Mouse (Mus musculus): ENCODE results near the gene Lnx2. TPM values are rescaled to one million over a fixed set of nuclear protein-coding genes. Genes with fewer than 3 reads are reported as not detected.

Gene Lnx2
- total RNA-seq (2014; rRNA removed) (10.0 and 14.4 TPM in 2 replicates), polyA plus RNA-seq (2015; fragmentation: Nextera tagmentation; extraction: Ambion mirVana) (5.6 and 6.5 TPM in 2 replicates)

GRCm38 (mm10) chr5:147076026-147076798 is at the start of gene Lnx2:
Gene Lnx2 (minus strand): TSS chr5:147076586.
- peak; percentile 99 for DNase-seq
- no peaks in the 10 kb centered on the region for H3K36me3 ChIP-seq (ENCODE audit: insufficient read depth)
- H3K27me3 ChIP-seq (ENCODE audit: insufficient read depth, low read length): no peaks in the 10 kb centered on the region
- peak within 1 kb of the TSS; percentile 76 for H3K4me3 ChIP-seq (ENCODE audit: low read depth, low read length)
- 3% methylated on average over 65 of the region's 65 CpGs for WGBS
- TF ChIP-seq CTCF (IDR thresholded peaks at IDR 0.05; ENCODE audit: low read depth): peak; percentile 80
- peak within 1 kb of the TSS; percentile 80 for H3K4me2 ChIP-seq (ENCODE audit: low read depth)
- H3K4me1 ChIP-seq (ENCODE audit: insufficient read depth): peaks cover 7% of the 10 kb centered on the region; the same call in 1 of the 2 replicates
- H3K9ac ChIP-seq: peak within 1 kb of the TSS; percentile 65
- H3K27ac ChIP-seq (ENCODE audit: low read depth, low read length): peak within 1 kb of the TSS; percentile 70
- ATAC-seq: peak; percentile 99
- H3K9me3 ChIP-seq (ENCODE audit: low read length): no peaks in the 10 kb centered on the region

GRCm38 (mm10) chr5:147125542-147126185 is 49.3 kb upstream of the Lnx2 start:
- Histone ChIP-seq H3K4me1 (ENCODE audit: insufficient read depth) (no peaks in the 10 kb centered on the region), H3K4me2 (ENCODE audit: low read depth) (no peak overlapping the region), H3K9ac (no peak overlapping the region), H3K36me3 (ENCODE audit: insufficient read depth) (no peaks in the 10 kb centered on the region), H3K27me3 (ENCODE audit: insufficient read depth, low read length) (no peaks in the 10 kb centered on the region), H3K9me3 (ENCODE audit: low read length) (no peaks in the 10 kb centered on the region), H3K4me3 (ENCODE audit: low read depth, low read length) (no peak overlapping the region), H3K27ac (ENCODE audit: low read depth, low read length) (no peak overlapping the region)
- DNase-seq (no peak), ATAC-seq (no peak)
- 86% methylated on average over 13 of the region's 13 CpGs for WGBS
- no peak for TF ChIP-seq CTCF (IDR thresholded peaks at IDR 0.05; ENCODE audit: low read depth)

GRCm38 (mm10) chr5:147124794-147125193 is 48.4 kb upstream of the Lnx2 start:
- no peak for TF ChIP-seq CTCF (IDR thresholded peaks at IDR 0.05; ENCODE audit: low read depth)
- Histone ChIP-seq H3K27ac (ENCODE audit: low read depth, low read length) (no peak overlapping the region), H3K4me1 (ENCODE audit: insufficient read depth) (no peaks in the 10 kb centered on the region), H3K36me3 (ENCODE audit: insufficient read depth) (no peaks in the 10 kb centered on the region), H3K4me3 (ENCODE audit: low read depth, low read length) (no peak overlapping the region), H3K27me3 (ENCODE audit: insufficient read depth, low read length) (no peaks in the 10 kb centered on the region), H3K9ac (no peak overlapping the region), H3K9me3 (ENCODE audit: low read length) (no peaks in the 10 kb centered on the region), H3K4me2 (ENCODE audit: low read depth) (no peak overlapping the region)
- DNase-seq (no peak), ATAC-seq (no peak)
- 41% methylated on average over 9 of the region's 9 CpGs for WGBS

GRCm38 (mm10) chr5:147121146-147121545 is 44.8 kb upstream of the Lnx2 start:
- H3K4me1 ChIP-seq (ENCODE audit: insufficient read depth): no peaks in the 10 kb centered on the region
- WGBS: 90% methylated on average over 4 of the region's 4 CpGs
- ATAC-seq: no peak
- TF ChIP-seq CTCF (IDR thresholded peaks at IDR 0.05; ENCODE audit: low read depth): peak; percentile 43
- no peaks in the 10 kb centered on the region for H3K36me3 ChIP-seq (ENCODE audit: insufficient read depth)
- DNase-seq: no peak
- H3K9ac ChIP-seq: no peak overlapping the region
- H3K9me3 ChIP-seq (ENCODE audit: low read length): no peaks in the 10 kb centered on the region
- no peaks in the 10 kb centered on the region for H3K27me3 ChIP-seq (ENCODE audit: insufficient read depth, low read length)
- no peak overlapping the region for H3K27ac ChIP-seq (ENCODE audit: low read depth, low read length)
- no peak overlapping the region for H3K4me2 ChIP-seq (ENCODE audit: low read depth)
- H3K4me3 ChIP-seq (ENCODE audit: low read depth, low read length): no peak overlapping the region

GRCm38 (mm10) chr5:147117027-147117426 is 40.6 kb upstream of the Lnx2 start:
- ATAC-seq: no peak
- no peak for TF ChIP-seq CTCF (IDR thresholded peaks at IDR 0.05; ENCODE audit: low read depth)
- no peak overlapping the region for H3K9ac ChIP-seq
- H3K27ac ChIP-seq (ENCODE audit: low read depth, low read length): no peak overlapping the region
- no peak overlapping the region for H3K4me2 ChIP-seq (ENCODE audit: low read depth)
- H3K27me3 ChIP-seq (ENCODE audit: insufficient read depth, low read length): no peaks in the 10 kb centered on the region
- DNase-seq: no peak
- 17% methylated on average over 6 of the region's 6 CpGs for WGBS
- no peaks in the 10 kb centered on the region for H3K9me3 ChIP-seq (ENCODE audit: low read length)
- no peaks in the 10 kb centered on the region for H3K4me1 ChIP-seq (ENCODE audit: insufficient read depth)
- H3K4me3 ChIP-seq (ENCODE audit: low read depth, low read length): no peak overlapping the region
- H3K36me3 ChIP-seq (ENCODE audit: insufficient read depth): 0 out of 2 replicates have a peak, but pooled peaks cover 5% of the 10 kb centered on the region

GRCm38 (mm10) chr5:147115631-147116030 is 39.2 kb upstream of the Lnx2 start:
- H3K9me3 ChIP-seq (ENCODE audit: low read length): no peaks in the 10 kb centered on the region
- no peak overlapping the region for H3K27ac ChIP-seq (ENCODE audit: low read depth, low read length)
- no peak overlapping the region for H3K4me2 ChIP-seq (ENCODE audit: low read depth)
- peaks cover 13% of the 10 kb centered on the region; the same call in 1 of the 2 replicates for H3K36me3 ChIP-seq (ENCODE audit: insufficient read depth)
- WGBS: 96% methylated on average over 4 of the region's 4 CpGs
- no peak overlapping the region for H3K4me3 ChIP-seq (ENCODE audit: low read depth, low read length)
- no peak overlapping the region for H3K9ac ChIP-seq
- TF ChIP-seq CTCF (IDR thresholded peaks at IDR 0.05; ENCODE audit: low read depth): peak; percentile 40
- ATAC-seq (no peak), DNase-seq (no peak)
- H3K4me1 ChIP-seq (ENCODE audit: insufficient read depth): no peaks in the 10 kb centered on the region
- no peaks in the 10 kb centered on the region for H3K27me3 ChIP-seq (ENCODE audit: insufficient read depth, low read length)

- Histone ChIP-seq H3K4me3 (ENCODE audit: low read depth, low read length) (no peak overlapping the region), H3K9me3 (ENCODE audit: low read length) (no peaks in the 10 kb centered on the region), H3K4me2 (ENCODE audit: low read depth) (no peak overlapping the region), H3K27me3 (ENCODE audit: insufficient read depth, low read length) (no peaks in the 10 kb centered on the region), H3K27ac (ENCODE audit: low read depth, low read length) (no peak overlapping the region), H3K36me3 (ENCODE audit: insufficient read depth) (peaks cover 13% of the 10 kb centered on the region; the same call in 1 of the 2 replicates), H3K4me1 (ENCODE audit: insufficient read depth) (no peaks in the 10 kb centered on the region), H3K9ac (no peak overlapping the region)
- ATAC-seq: no peak
- TF ChIP-seq CTCF (IDR thresholded peaks at IDR 0.05; ENCODE audit: low read depth): no peak
- DNase-seq: no peak
- 72% methylated on average over 7 of the region's 7 CpGs for whole genome bisulfite sequencing
These were observed 38.4 kb upstream of the Lnx2 start for GRCm38 (mm10) chr5:147114738-147115137.
